Mouse (Mus musculus): ENCODE measurements around the gene Gm3893.
"Not testable (repeated sequence)": the region's sequence is repeated elsewhere in the genome, so short reads cannot be mapped to it uniquely, and the experiment has no call there.

The Gm3893 gene

GRCm38 (mm10) chr4:42090907-42091306, at the start of gene Gm3893:
Gene Gm3893, plus strand, starts transcription at chr4:42091207.
- DNase-seq (ENCODE audit: low read depth, low spot score) = not testable (repeated sequence)

- DNase-seq (ENCODE audit: low read depth, low spot score) = not testable (repeated sequence)
Observed at GRCm38 (mm10) chr4:42114517-42114916, 23.5 kb downstream of the Gm3893 start, which contains the start of gene Gm13304. Gene Gm13304, plus strand, starts transcription at chr4:42114817.

Data from CD4-positive helper T cell, adult 2 months (primary cell).